Mouse (Mus musculus) lung, postnatal 0 days (tissue): ENCODE results near the gene Slc22a8.

ENCODE experiments used
- CTCF ChIP-seq: IDR thresholded peaks from 2 replicates; pipeline ENCODE4 v1.5.1; 2016; ENCODE audit warnings: antibody characterized with exemption, mild to moderate bottlenecking
- EP300 ChIP-seq: IDR thresholded peaks from 2 replicates; pipeline ENCODE4 v1.6.1; 2016; ENCODE audit warnings: antibody characterized with exemption, mild to moderate bottlenecking, control low read depth

DNA sequence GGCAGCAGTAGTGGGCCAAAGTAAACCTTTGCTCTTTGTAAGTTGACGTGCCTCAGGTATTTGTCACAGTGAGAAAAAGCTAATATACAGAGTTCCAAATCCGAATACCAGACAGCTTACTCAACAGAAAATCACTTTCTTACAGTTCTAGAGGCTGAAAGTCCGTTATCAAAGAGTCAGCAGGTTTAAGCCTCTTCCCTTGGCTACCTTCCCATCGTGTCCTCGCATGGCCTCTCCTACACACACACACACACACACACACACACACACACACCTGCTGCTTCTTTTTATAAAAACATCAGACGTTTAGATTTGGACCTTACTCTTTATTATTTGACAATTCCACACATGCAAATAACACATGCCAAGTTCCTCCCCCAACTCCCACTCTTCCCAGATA, 39.8 kb downstream of the Slc22a8 start:
- TF ChIP-seq EP300 (no peak), CTCF (no peak)
